In the genomic region with DNA sequence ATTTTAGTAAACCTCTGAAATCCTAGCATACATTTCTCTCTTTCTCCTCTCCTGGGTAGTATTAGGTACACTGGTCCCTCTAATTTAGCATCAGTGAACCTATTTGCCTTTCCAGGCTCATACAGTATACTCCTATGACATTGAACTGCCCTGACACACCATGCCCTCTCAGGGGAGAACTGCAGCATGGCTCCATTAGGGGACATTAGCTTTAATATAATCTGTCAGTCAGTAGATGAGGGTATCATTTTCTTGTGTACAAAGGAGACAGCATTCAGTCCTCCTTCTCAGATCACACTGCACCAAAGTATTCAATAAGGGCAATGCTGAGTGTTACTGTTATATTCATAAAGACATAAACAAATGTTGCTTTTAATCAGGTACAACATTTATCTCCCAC, we compare ENCODE assay signal across 28 mouse cellular contexts.
A peak's percentile ranks its signal among the peaks of the same experiment; 100 is the strongest.
DNase-seq lines count a peak whose midpoint lies in the region; ATAC-seq and TF ChIP-seq lines count a peak whose summit lies in the region.
"Had no signal": no experiment of that assay in that cellular context is flagged by ENCODE, and none has a peak within 500 bp of the region (broad histone marks: within the 10 kb centered on the region; RNA-seq: fewer than 3 reads in every experiment).

No protein-coding gene starts in this region.

- no peak overlapping the region for H3K4me2 ChIP-seq in forebrain, embryonic 11.5 days (ENCODE audit: low read depth, low read length, severe bottlenecking)
- H3K4me2 ChIP-seq in midbrain, embryonic 11.5 days: no peak overlapping the region
- no peak overlapping the region for H3K4me2 ChIP-seq in forebrain, embryonic 16.5 days (ENCODE audit: low read length)
- H3K4me2 ChIP-seq in liver, embryonic 11.5 days: no peak overlapping the region
- H3K4me2 ChIP-seq: heart, embryonic 11.5 days; liver, embryonic 15.5 days; lung, embryonic 14.5 days; neural tube, embryonic 15.5 days had no signal

- no peaks in the 10 kb centered on the region for H3K9me3 ChIP-seq in forebrain, embryonic 11.5 days (ENCODE audit: control insufficient read depth, low read length)
- no peaks in the 10 kb centered on the region for H3K9me3 ChIP-seq in forebrain, embryonic 10.5 days
- no peaks in the 10 kb centered on the region for H3K9me3 ChIP-seq in midbrain, embryonic 11.5 days (ENCODE audit: control insufficient read depth, low read length)
- H3K9me3 ChIP-seq in midbrain, embryonic 10.5 days (replicated peaks): no peaks in the 10 kb centered on the region
- no peaks in the 10 kb centered on the region for H3K9me3 ChIP-seq in forebrain, embryonic 16.5 days (ENCODE audit: control insufficient read depth, low read length)
- H3K9me3 ChIP-seq in liver, embryonic 11.5 days (ENCODE audit: control insufficient read depth, low read length): no peaks in the 10 kb centered on the region
- H3K9me3 ChIP-seq: G1E; liver, embryonic 15.5 days; neural tube, embryonic 15.5 days had no signal

- ATAC-seq in forebrain, embryonic 11.5 days (replicated peaks; ENCODE audit: low FRiP score): peak; percentile 48; the same call in 1 of the 2 replicates
- peak; percentile 55 for ATAC-seq in midbrain, embryonic 11.5 days (ENCODE audit: low FRiP score)
- 0 out of 2 replicates have a peak, but pooled peaks have one; percentile 18 for ATAC-seq in forebrain, embryonic 16.5 days
- no peak for ATAC-seq in liver, embryonic 11.5 days (replicated peaks; ENCODE audit: low FRiP score)
- ATAC-seq: intestine, postnatal 0 days had no signal

- H3K27ac ChIP-seq in forebrain, embryonic 11.5 days (ENCODE audit: low read depth, low read length): no peak overlapping the region
- no peak overlapping the region for H3K27ac ChIP-seq in forebrain, embryonic 10.5 days
- no peak overlapping the region for H3K27ac ChIP-seq in midbrain, embryonic 11.5 days (ENCODE audit: low read depth, low read length)
- no peak overlapping the region for H3K27ac ChIP-seq in midbrain, embryonic 10.5 days (replicated peaks)
- H3K27ac ChIP-seq in forebrain, embryonic 16.5 days (ENCODE audit: low read length): no peak overlapping the region
- H3K27ac ChIP-seq in liver, embryonic 11.5 days (ENCODE audit: low read depth, low read length): no peak overlapping the region
- H3K27ac ChIP-seq: liver, embryonic 15.5 days; neural tube, embryonic 15.5 days had no signal

- no peak for TF ChIP-seq CTCF in brain, embryonic 14.5 days (IDR thresholded peaks at IDR 0.05; ENCODE audit: borderline replicate concordance, extremely low read depth, insufficient read depth, insufficient read length)

- no peaks in the 10 kb centered on the region for H3K27me3 ChIP-seq in forebrain, embryonic 11.5 days (ENCODE audit: control insufficient read depth, insufficient read depth, low read length)
- H3K27me3 ChIP-seq in forebrain, embryonic 10.5 days (ENCODE audit: poor library complexity, severe bottlenecking): no peaks in the 10 kb centered on the region
- H3K27me3 ChIP-seq in midbrain, embryonic 11.5 days (ENCODE audit: control insufficient read depth, insufficient read depth, low read length): no peaks in the 10 kb centered on the region
- no peaks in the 10 kb centered on the region for H3K27me3 ChIP-seq in midbrain, embryonic 10.5 days (ENCODE audit: low read depth, poor library complexity, severe bottlenecking)
- H3K27me3 ChIP-seq in forebrain, embryonic 16.5 days (replicated peaks; ENCODE audit: control insufficient read depth, insufficient read depth, low read length): no peaks in the 10 kb centered on the region
- no peaks in the 10 kb centered on the region for H3K27me3 ChIP-seq in liver, embryonic 11.5 days (replicated peaks; ENCODE audit: control insufficient read depth, insufficient read depth, low read length)
- H3K27me3 ChIP-seq: liver, embryonic 15.5 days; neural tube, embryonic 15.5 days had no signal

- no peak for TF ChIP-seq POLR2A in brain, embryonic 14.5 days (IDR thresholded peaks at IDR 0.05; ENCODE audit: borderline replicate concordance, extremely low read depth, insufficient read depth, insufficient read length, poor library complexity, severe bottlenecking)

- 0 out of 2 replicates have a peak, but pooled peaks cover 2% of the 10 kb centered on the region for H3K4me1 ChIP-seq in forebrain, embryonic 11.5 days (replicated peaks; ENCODE audit: control insufficient read depth, insufficient read depth, low read length)
- no peaks in the 10 kb centered on the region for H3K4me1 ChIP-seq in forebrain, embryonic 10.5 days
- H3K4me1 ChIP-seq in midbrain, embryonic 11.5 days (ENCODE audit: control insufficient read depth, insufficient read depth, low read length): no peaks in the 10 kb centered on the region
- no peaks in the 10 kb centered on the region for H3K4me1 ChIP-seq in midbrain, embryonic 10.5 days
- H3K4me1 ChIP-seq in forebrain, embryonic 16.5 days (replicated peaks; ENCODE audit: control insufficient read depth, insufficient read depth, low read length): no peaks in the 10 kb centered on the region
- H3K4me1 ChIP-seq in liver, embryonic 11.5 days (replicated peaks; ENCODE audit: control insufficient read depth, insufficient read depth, low read length): no peaks in the 10 kb centered on the region
- H3K4me1 ChIP-seq: liver, embryonic 15.5 days; neural tube, embryonic 15.5 days had no signal

- no peak for DNase-seq in forebrain, embryonic 11.5 days (ENCODE audit: low spot score)
- no peak for DNase-seq in forebrain, embryonic 10.5 days (ENCODE audit: extremely low spot score, low spot score)
- DNase-seq in midbrain, embryonic 11.5 days (ENCODE audit: low spot score, missing footprints): no peak
- DNase-seq in midbrain, embryonic 10.5 days (ENCODE audit: low spot score): no peak
- DNase-seq in brain, embryonic 14.5 days (ENCODE audit: low read depth): peak; percentile 23
- no peak for DNase-seq in heart, adult 18-20 months
- DNase-seq in liver, embryonic 11.5 days (ENCODE audit: low spot score): no peak
- DNase-seq: adrenal gland, adult 8-10 months; cerebellum, adult 9-10 months; cerebellum, postnatal 36 days; embryo, embryonic 11 days; gastrocnemius, postnatal 14 days; heart, postnatal 36 days; kidney, adult 9 months; kidney, postnatal 10 days; liver; lung, embryonic 14.5 days; lung, postnatal 14 days; right cerebral cortex, adult 18-20 months; spleen, adult 18-20 months; thymus, postnatal 14 days had no signal

- H3K36me3 ChIP-seq in forebrain, embryonic 11.5 days (ENCODE audit: control insufficient read depth, insufficient read depth, low read length): no peaks in the 10 kb centered on the region
- H3K36me3 ChIP-seq in forebrain, embryonic 10.5 days (replicated peaks): no peaks in the 10 kb centered on the region
- H3K36me3 ChIP-seq in midbrain, embryonic 11.5 days (ENCODE audit: control insufficient read depth, insufficient read depth, low read length): no peaks in the 10 kb centered on the region
- no peaks in the 10 kb centered on the region for H3K36me3 ChIP-seq in midbrain, embryonic 10.5 days
- no peaks in the 10 kb centered on the region for H3K36me3 ChIP-seq in forebrain, embryonic 16.5 days (ENCODE audit: control insufficient read depth, insufficient read depth)
- no peaks in the 10 kb centered on the region for H3K36me3 ChIP-seq in liver, embryonic 11.5 days (ENCODE audit: control insufficient read depth, insufficient read depth, low read length)
- H3K36me3 ChIP-seq: G1E; liver, embryonic 15.5 days; neural tube, embryonic 15.5 days had no signal

- H3K9ac ChIP-seq in forebrain, embryonic 11.5 days (ENCODE audit: low read length): no peak overlapping the region
- no peak overlapping the region for H3K9ac ChIP-seq in midbrain, embryonic 11.5 days (ENCODE audit: low read length)
- no peak overlapping the region for H3K9ac ChIP-seq in forebrain, embryonic 16.5 days (replicated peaks; ENCODE audit: low read depth, low read length)
- H3K9ac ChIP-seq in liver, embryonic 11.5 days (ENCODE audit: low read depth, low read length): no peak overlapping the region
- H3K9ac ChIP-seq: liver, embryonic 15.5 days; lung, embryonic 14.5 days; neural tube, embryonic 15.5 days had no signal

- no peak overlapping the region for H3K4me3 ChIP-seq in forebrain, embryonic 11.5 days (ENCODE audit: low read depth, low read length)
- H3K4me3 ChIP-seq in forebrain, embryonic 10.5 days: no peak overlapping the region
- H3K4me3 ChIP-seq in midbrain, embryonic 11.5 days (ENCODE audit: low read depth, low read length): no peak overlapping the region
- H3K4me3 ChIP-seq in midbrain, embryonic 10.5 days: no peak overlapping the region
- H3K4me3 ChIP-seq in forebrain, embryonic 16.5 days (replicated peaks; ENCODE audit: low read length): no peak overlapping the region
- no peak overlapping the region for H3K4me3 ChIP-seq in liver, embryonic 11.5 days (ENCODE audit: low read depth, low read length)
- H3K4me3 ChIP-seq: erythroblast, embryonic 14.5 days; liver, embryonic 15.5 days; neural tube, embryonic 15.5 days had no signal
